Mouse (Mus musculus) thymus, adult 2 months (tissue): Measurements from ENCODE around the gene Vmn1r188.

Experiments used
- CTCF ChIP-seq: fragments of 200-500 bp; IDR thresholded peaks from 2 replicates; pipeline ENCODE4 v1.5.1; 2012; ENCODE audit warnings: mild to moderate bottlenecking, control low read depth, low read length, moderate library complexity, borderline replicate concordance; ENCODE audit not compliant: control insufficient read depth, poor library complexity, insufficient read depth; ENCODE audit errors: extremely low read depth
- POLR2A ChIP-seq: fragments of 200-500 bp; IDR thresholded peaks from 2 replicates; pipeline ENCODE4 v1.6.1; 2012; ENCODE audit warnings: mild to moderate bottlenecking, low read length, control low read depth, moderate library complexity; ENCODE audit not compliant: control insufficient read depth, poor library complexity, insufficient read depth; ENCODE audit errors: extremely low read depth

DNA sequence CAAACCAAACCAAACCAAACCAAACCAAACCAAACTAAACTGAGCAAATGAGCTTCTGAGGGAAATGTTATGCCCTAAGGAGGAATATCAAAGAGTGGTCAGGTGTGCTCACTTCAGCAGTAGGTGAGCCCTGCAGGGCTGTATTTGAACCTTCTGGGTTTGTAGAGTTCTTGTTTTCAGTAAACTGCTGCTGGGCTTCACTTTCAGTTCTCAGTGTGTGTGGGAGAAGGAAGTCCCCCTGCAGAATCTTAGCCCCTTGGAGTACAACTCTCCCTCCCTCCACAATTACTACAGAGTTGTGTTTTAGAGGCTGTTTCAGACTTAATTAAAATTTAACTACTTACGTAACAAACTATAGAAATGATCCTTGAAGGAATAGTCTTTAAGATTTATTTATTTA lies 30.5 kb upstream of the Vmn1r188 start:
- TF ChIP-seq CTCF, result no peak
- TF ChIP-seq POLR2A, result no peak
